Mouse (Mus musculus) stomach, embryonic 16.5 days (tissue): ENCODE results near the gene Fancg. TPM values are rescaled to one million over a fixed set of nuclear protein-coding genes. Genes with fewer than 3 reads are reported as not detected.
A peak's percentile ranks its signal among the peaks of the same experiment; 100 is the strongest.

Experiments used
- ATAC-seq: fragments of 200-750 bp; cut with Nextera tagmentation; 2 replicates; pipeline ENCODE4 v1.8.0; 2017; ENCODE audit warnings: moderate number of reproducible peaks, moderate TSS enrichment; ENCODE audit not compliant: insufficient read depth, low FRiP score
- H3K27ac ChIP-seq: fragments of 300-500 bp; sonication (generic); 2 replicates; pipeline ENCODE4 v1.5.1; 2014; ENCODE audit warnings: low read length
- H3K27me3 ChIP-seq: fragments of 300-500 bp; sonication (generic); 2 replicates; pipeline ENCODE4 v1.6.1; 2014; ENCODE audit warnings: low read length, control low read depth, mixed read lengths; ENCODE audit not compliant: control insufficient read depth, insufficient read depth
- H3K36me3 ChIP-seq: fragments of 300-500 bp; sonication (generic); 2 replicates; pipeline ENCODE4 v1.6.1; 2014; ENCODE audit warnings: low read length; ENCODE audit not compliant: control insufficient read depth, insufficient read depth
- H3K4me1 ChIP-seq: fragments of 300-500 bp; sonication (generic); 2 replicates; pipeline ENCODE4 v1.6.1; 2014; ENCODE audit warnings: low read length, control low read depth, mixed read lengths; ENCODE audit not compliant: control insufficient read depth, insufficient read depth
- H3K4me2 ChIP-seq: fragments of 300-500 bp; sonication (generic); 2 replicates; pipeline ENCODE4 v1.6.1; 2014; ENCODE audit warnings: low read depth, low read length, mixed read lengths
- H3K4me3 ChIP-seq: fragments of 300-500 bp; sonication (generic); replicated peaks from 2 replicates; pipeline ENCODE4 v1.5.1; 2014; ENCODE audit warnings: mild to moderate bottlenecking, low read length
- H3K9ac ChIP-seq: fragments of 300-500 bp; sonication (generic); 2 replicates; pipeline ENCODE4 v1.6.1; 2014; ENCODE audit warnings: low read length
- H3K9me3 ChIP-seq: fragments of 300-500 bp; sonication (generic); replicated peaks from 2 replicates; pipeline ENCODE4 v1.6.1; 2016; ENCODE audit warnings: low read length, control low read depth; ENCODE audit not compliant: control insufficient read depth
- WGBS: fragments of 180-500 bp; shearing (Covaris S2); extraction: QIAGEN DNeasy Blood & Tissue Kit; methylation state at CpG from one replicate; pipeline ENCODE4 v1.1.7; 2014; 5-methylcytosine and 5-hydroxymethylcytosine counted together
- polyA plus RNA-seq: library from polyadenylated mRNA; unstranded; fragments of >200 nt; fragmentation: Nextera tagmentation; extraction: Ambion mirVana; gene quantifications from 2 replicates; pipeline ENCODE4 v1.2.1, GENCODE M21; 2015

The Fancg gene
- polyA plus RNA-seq, 1 experiment from 2014 or later, result 16.5 TPM

GRCm38 (mm10) chr4:43037860-43038566 is 27.7 kb upstream of the Fancg start:
- Histone ChIP-seq H3K36me3 (peaks cover 6% of the 10 kb centered on the region; the same call in 1 of the 2 replicates), H3K27ac (no peak overlapping the region), H3K4me1 (peaks cover 21% of the 10 kb centered on the region), H3K27me3 (no peaks in the 10 kb centered on the region), H3K4me3 (no peak overlapping the region), H3K9ac (peak overlapping the region; percentile 19; the same call in 1 of the 2 replicates), H3K9me3 (no peaks in the 10 kb centered on the region), H3K4me2 (peak overlapping the region; percentile 84; the same call in 1 of the 2 replicates)
- ATAC-seq, result no peak
- WGBS, result 65% methylated on average over 4 of the region's 4 CpGs

- Histone ChIP-seq H3K4me3 (no peak overlapping the region), H3K9me3 (no peaks in the 10 kb centered on the region), H3K36me3 (peaks cover 6% of the 10 kb centered on the region; the same call in 1 of the 2 replicates), H3K27ac (no peak overlapping the region), H3K4me1 (peaks cover 26% of the 10 kb centered on the region), H3K9ac (no peak overlapping the region), H3K27me3 (no peaks in the 10 kb centered on the region), H3K4me2 (no peak overlapping the region)
- WGBS, result 73% methylated on average over 10 of the region's 10 CpGs
- no peak for ATAC-seq
Observed at GRCm38 (mm10) chr4:43036356-43036755, 26.1 kb upstream of the Fancg start.

- no peaks in the 10 kb centered on the region for H3K9me3 ChIP-seq
- 91% methylated on average over 6 of the region's 6 CpGs for WGBS
- no peak for ATAC-seq
Observed at GRCm38 (mm10) chr4:43035851-43036250, 25.5 kb upstream of the Fancg start.

GRCm38 (mm10) chr4:43033481-43033880 is 23.2 kb upstream of the Fancg start:
- 76% methylated on average over 14 of the region's 14 CpGs for WGBS
- Histone ChIP-seq H3K27me3 (no peaks in the 10 kb centered on the region), H3K27ac (no peak overlapping the region), H3K4me2 (no peak overlapping the region), H3K9ac (no peak overlapping the region), H3K4me1 (peaks cover 18% of the 10 kb centered on the region), H3K36me3 (peaks cover 12% of the 10 kb centered on the region), H3K4me3 (no peak overlapping the region), H3K9me3 (no peaks in the 10 kb centered on the region)
- no peak for ATAC-seq

More at GRCm38 (mm10) chr4:43035851-43036250, 25.5 kb upstream of the Fancg start:
- Histone ChIP-seq H3K36me3 (peaks cover 6% of the 10 kb centered on the region; the same call in 1 of the 2 replicates), H3K4me1 (peaks cover 26% of the 10 kb centered on the region), H3K4me3 (no peak overlapping the region), H3K4me2 (no peak overlapping the region), H3K9ac (no peak overlapping the region), H3K27me3 (no peaks in the 10 kb centered on the region), H3K27ac (no peak overlapping the region)

- Histone ChIP-seq H3K4me3 (no peak overlapping the region), H3K27ac (no peak overlapping the region), H3K4me2 (no peak overlapping the region), H3K36me3 (peaks cover 20% of the 10 kb centered on the region), H3K27me3 (no peaks in the 10 kb centered on the region), H3K9ac (no peak overlapping the region), H3K9me3 (no peaks in the 10 kb centered on the region), H3K4me1 (peaks cover 13% of the 10 kb centered on the region)
- no peak for ATAC-seq
- 100% methylated on average over 1 of the region's 1 CpGs for WGBS
Observed at GRCm38 (mm10) chr4:43032501-43032900, 22.2 kb upstream of the Fancg start.

GRCm38 (mm10) chr4:43031237-43031995 is 21.1 kb upstream of the Fancg start, which contains the start of gene Stoml2:
Gene Stoml2, minus strand, starts transcription at chr4:43031710.
- no peaks in the 10 kb centered on the region for H3K9me3 ChIP-seq
- H3K36me3 ChIP-seq, result peaks cover 29% of the 10 kb centered on the region
- H3K9ac ChIP-seq, result peak within 1 kb of the TSS; percentile 96
- H3K4me3 ChIP-seq, result peak within 1 kb of the TSS; percentile 81
- H3K4me1 ChIP-seq, result peaks cover 13% of the 10 kb centered on the region
- under 1% methylated on average over 38 of the region's 38 CpGs for WGBS
- H3K27ac ChIP-seq, result peak within 1 kb of the TSS; percentile 87
- H3K27me3 ChIP-seq, result no peaks in the 10 kb centered on the region
- H3K4me2 ChIP-seq, result peak within 1 kb of the TSS; percentile 84
- peak; percentile 96 for ATAC-seq

GRCm38 (mm10) chr4:43030780-43031230 is 20.5 kb upstream of the Fancg start:
- 2% methylated on average over 28 of the region's 28 CpGs for WGBS
- H3K9me3 ChIP-seq, result no peaks in the 10 kb centered on the region
- H3K4me2 ChIP-seq, result peak overlapping the region; percentile 84
- peaks cover 13% of the 10 kb centered on the region for H3K4me1 ChIP-seq
- H3K4me3 ChIP-seq, result peak overlapping the region; percentile 81
- ATAC-seq, result peak; percentile 68
- peaks cover 27% of the 10 kb centered on the region for H3K36me3 ChIP-seq
- peak overlapping the region; percentile 96 for H3K9ac ChIP-seq
- H3K27ac ChIP-seq, result peak overlapping the region; percentile 87
- H3K27me3 ChIP-seq, result no peaks in the 10 kb centered on the region

GRCm38 (mm10) chr4:43030352-43030751 is 20.0 kb upstream of the Fancg start:
- peak overlapping the region; percentile 96 for H3K9ac ChIP-seq
- peak overlapping the region; percentile 81 for H3K4me3 ChIP-seq
- WGBS, result 70% methylated on average over 9 of the region's 9 CpGs
- H3K27ac ChIP-seq, result peak overlapping the region; percentile 87; the same call in 1 of the 2 replicates
- peaks cover 13% of the 10 kb centered on the region for H3K4me1 ChIP-seq
- no peak for ATAC-seq
- no peaks in the 10 kb centered on the region for H3K27me3 ChIP-seq
- peaks cover 27% of the 10 kb centered on the region for H3K36me3 ChIP-seq
- H3K9me3 ChIP-seq, result no peaks in the 10 kb centered on the region
- H3K4me2 ChIP-seq, result peak overlapping the region; percentile 84

- no peak overlapping the region for H3K9ac ChIP-seq
- ATAC-seq, result no peak
- H3K4me3 ChIP-seq, result no peak overlapping the region
- WGBS, result 93% methylated on average over 9 of the region's 9 CpGs
- H3K27me3 ChIP-seq, result no peaks in the 10 kb centered on the region
- H3K4me2 ChIP-seq, result 0 out of 2 replicates have a peak overlapping the region, but pooled peaks have one; percentile 84
- H3K27ac ChIP-seq, result no peak overlapping the region
- H3K9me3 ChIP-seq, result no peaks in the 10 kb centered on the region
- peaks cover 16% of the 10 kb centered on the region for H3K4me1 ChIP-seq
- H3K36me3 ChIP-seq, result peaks cover 27% of the 10 kb centered on the region
Observed at GRCm38 (mm10) chr4:43029749-43030148, 19.4 kb upstream of the Fancg start.
